Mouse (Mus musculus) spleen, adult 2 months (tissue): ENCODE measurements around the gene Snx29.

Source experiments
- CTCF ChIP-seq: fragments of 200-500 bp; IDR thresholded peaks from 2 replicates; pipeline ENCODE4 v1.5.1; 2011; ENCODE audit warnings: mild to moderate bottlenecking, inconsistent platforms; ENCODE audit not compliant: insufficient read depth, insufficient read length, insufficient replicate concordance; ENCODE audit errors: extremely low read depth
- POLR2A ChIP-seq: fragments of 200-500 bp; IDR thresholded peaks from 2 replicates; pipeline ENCODE4 v1.6.1; 2011; ENCODE audit warnings: low read depth, low read length, inconsistent platforms

- TF ChIP-seq CTCF (no peak), POLR2A (no peak)
Observed at GRCm38 (mm10) chr16:11644399-11644798, 321.7 kb downstream of the Snx29 start.
